Mouse (Mus musculus) ovary, postnatal 36 days (tissue): ENCODE measurements around the gene Pnn.
"Not testable (repeated sequence)": the region's sequence is repeated elsewhere in the genome, so short reads cannot be mapped to it uniquely, and the experiment has no call there.

Source experiments
- DNase-seq: peaks from one replicate; pipeline ENCODE4 v3.0.0; 2022; ENCODE audit warnings: low spot score, mixed read lengths

Pnn gene

DNA sequence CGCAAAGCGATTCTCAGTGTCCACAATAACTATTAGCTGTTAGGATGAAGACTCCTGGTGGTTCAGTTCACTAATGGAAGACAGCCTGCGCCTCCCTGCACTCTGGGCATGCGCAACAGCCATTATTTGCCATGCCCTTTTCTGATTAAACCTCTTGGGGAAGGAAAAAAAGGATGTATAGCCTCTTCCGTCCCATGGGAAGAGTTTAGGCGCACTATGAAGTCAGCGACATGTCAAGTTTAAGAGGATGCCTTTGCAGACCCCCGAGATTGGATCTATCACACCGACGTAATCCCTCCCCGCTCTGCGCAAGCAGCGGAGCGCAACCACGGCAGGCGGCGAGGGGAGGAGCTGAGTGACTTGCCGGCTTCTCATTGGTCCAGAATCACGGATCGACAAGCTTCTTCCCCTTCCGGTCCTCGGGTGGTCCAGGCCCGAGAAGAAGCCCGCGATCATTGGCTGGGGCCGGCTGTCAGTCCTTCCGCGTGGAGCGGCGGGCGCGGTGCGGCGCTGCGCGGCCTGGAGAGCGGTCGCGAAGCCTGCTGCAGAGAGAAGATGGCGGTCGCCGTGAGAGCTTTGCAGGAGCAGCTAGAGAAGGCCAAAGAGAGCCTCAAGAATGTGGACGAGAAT is at the start of gene Pnn:
Gene Pnn, plus strand, starts transcription at position 437 of the 630 bp plus-strand sequence.
- peak; percentile 96 for DNase-seq

DNA sequence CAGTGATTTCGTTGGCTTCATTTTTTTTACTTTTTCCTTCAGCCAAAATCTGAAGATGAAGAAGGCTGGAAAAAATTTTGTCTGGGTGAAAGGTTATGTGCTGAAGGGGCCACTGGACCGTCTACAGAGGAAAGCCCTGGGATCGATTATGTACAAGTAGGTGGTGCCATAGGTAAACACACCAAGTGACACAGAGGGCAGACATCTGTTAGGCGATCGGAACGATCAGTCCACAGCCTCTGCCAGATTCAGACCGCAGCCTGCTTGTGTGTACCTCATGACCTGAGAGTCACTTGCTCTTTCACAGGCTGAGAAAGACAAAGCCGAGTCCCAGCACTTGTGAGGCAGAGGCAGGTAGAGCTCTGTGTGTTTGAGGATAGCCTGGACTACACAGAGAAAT is 48.7 kb upstream of the Pnn start:
- DNase-seq: no peak

DNA sequence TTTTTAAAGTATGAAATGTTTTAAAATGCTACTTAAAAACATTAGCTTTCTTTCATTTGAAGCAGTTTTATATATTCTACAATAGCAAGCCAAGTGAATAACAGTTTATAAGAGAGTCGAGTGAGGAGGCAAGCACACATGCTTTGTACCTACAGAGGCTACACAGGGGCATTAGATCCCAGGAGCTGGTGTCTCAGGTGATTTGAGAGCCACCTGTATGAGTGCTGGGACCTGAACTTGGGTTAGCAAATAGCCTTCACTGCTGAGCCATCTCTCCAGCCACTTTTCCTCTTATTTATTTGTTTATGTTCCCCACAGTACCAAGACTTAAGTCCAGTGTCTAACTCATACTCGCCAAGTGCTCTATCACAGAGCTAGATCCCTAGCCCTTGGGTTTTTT is 46.8 kb upstream of the Pnn start:
- no peak for DNase-seq

DNA sequence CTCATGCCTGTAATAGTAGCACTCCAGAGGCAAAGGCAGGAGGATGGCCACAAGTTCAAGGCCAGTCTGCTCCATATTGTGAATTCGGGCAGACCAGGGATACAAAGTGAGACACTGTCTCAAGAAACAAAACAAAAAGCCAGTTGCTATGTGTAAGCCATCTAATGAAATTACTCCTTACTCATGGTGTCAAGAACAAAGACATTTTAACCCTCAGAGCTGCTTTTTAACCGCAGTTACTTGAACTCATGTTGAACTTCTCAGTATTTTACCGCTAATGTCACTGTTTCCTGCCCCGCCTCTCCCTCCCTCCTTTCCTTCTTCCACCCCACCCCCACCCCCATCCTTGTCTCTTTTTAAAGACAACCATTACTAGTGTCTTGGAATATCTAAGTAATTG is 45.4 kb upstream of the Pnn start:
- no peak for DNase-seq

DNA sequence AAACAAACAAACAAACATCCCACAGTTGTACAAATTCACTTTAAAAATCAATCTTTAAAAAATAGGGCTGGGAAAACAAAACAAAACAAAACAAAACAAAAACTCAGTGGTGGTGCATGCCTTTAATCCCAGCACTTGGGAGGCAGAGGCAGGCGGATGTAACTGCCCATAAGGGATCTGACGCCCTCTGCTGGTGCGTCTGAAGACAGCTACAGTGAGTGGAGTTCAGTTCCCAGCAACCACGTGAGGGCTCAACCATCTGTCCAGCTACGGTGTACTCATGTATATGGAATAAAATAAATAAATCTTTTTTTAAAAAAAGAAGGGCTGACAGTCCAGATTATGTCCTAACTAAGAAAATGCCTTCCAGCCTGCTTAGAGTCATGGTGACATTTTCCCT is 34.6 kb upstream of the Pnn start:
- DNase-seq: no peak

DNA sequence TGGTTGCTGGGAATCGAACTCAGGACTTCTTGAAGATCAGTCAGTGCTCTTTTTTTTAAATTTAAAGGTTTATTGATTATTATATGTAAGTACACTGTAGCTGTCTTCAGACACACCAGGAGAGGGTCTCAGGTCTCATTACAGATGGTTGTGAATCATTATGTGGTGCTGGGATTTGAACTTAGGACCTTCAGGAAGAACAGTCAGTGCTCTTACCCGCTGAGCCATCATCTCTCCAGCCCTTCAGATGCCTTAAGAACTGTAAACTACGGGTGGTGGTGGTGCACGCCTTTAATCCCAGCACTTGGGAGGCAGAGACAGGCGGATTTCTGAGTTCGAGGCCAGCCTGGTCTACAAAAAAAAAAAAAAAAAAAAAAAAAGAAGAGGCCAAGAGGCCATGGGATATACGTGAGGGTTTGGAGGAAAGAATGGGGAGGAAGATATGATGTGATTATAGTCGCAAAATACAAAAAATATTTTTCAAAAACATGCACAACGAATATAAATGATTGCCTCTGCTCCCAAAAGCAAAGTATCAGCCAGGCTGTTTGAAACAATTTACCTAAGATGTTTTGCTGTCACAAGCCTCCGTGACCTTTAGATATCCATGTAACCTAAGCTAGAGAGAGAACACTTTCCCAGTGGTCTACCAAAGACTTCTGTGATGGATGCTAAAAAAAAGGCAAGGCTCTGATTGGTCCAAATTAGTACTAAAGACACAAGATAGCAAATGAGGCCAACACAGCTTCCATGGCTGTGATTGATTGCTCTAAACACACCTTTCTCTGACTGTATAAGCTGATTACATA is 27.3 kb upstream of the Pnn start:
- no peak for DNase-seq

DNA sequence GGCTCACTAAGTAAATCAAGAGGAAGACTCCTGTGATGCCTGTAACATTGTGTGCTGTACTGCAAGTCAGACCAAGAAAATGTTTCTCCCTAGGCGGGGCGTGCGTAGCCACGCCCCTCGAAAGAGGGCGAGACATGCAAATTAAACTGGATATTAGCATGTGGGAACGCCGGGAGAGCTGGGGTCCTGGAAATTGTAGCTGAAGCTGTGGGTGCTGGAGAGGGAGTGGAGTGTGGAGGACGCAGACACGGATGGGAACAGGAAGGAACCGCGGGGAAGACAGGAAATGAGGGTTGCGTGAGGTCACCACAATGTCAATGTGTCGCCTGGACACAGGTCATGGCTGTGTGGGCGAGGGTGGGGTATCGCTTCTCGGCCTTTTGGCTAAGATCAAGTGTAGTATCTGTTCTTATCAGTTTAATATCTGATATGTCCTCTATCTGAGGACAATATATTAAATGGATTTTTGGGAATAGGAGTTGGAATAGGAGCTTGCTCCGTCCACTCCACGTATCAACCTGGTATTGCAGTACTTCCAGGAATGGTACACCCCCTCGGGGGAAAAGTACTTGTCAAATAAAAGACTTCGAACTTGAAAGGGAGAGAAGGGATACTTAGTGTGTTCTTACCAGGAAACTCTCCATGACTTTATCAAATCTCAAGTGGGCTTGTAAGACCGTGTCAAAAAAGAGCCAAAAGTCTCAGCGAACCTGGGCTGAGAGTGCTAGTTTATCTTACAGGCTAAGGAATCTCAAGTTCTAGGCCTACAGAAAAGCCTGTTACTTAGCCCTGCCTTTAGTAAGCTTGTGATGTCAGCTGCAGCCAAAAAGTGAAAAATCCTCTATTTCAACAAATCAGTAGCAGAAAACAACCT is 26.5 kb upstream of the Pnn start:
- DNase-seq: peak; percentile 44

DNA sequence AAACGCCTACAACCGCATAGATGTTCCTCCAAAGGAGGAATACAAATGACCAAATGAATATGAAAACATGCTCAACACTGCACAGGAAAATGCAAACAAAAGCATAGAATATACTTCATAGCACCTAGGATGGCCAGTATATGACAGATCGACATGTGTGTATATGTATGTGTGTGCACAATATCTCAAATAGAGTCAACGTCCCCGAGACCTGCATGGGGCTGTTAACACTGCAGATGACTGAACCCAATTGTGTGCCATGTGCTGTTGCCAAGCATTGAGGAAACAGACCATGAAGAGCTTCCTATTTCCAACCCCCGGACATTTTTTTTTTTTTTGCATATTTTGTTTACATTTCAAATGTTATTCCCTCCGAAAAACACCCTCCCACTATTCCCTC is 25.8 kb upstream of the Pnn start:
- DNase-seq: no peak

DNA sequence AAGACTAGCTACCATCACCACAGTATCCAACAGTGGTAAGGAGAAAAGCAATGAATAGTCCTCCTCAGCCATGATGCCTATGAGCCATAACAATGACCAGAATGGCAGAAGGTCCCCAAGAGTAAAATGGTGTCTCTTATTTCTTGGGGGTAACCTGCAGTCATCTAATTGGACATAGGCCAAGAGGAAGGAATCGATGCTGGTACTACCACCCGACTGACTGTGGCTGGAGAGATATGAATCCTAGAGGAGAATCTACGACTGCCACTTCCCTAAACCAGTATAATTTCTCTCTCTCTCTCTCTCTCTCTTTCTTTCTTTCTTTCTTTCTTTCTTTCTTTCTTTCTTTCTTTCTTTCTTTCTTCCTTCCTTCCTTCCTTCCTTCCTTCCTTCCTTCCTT is 14.2 kb upstream of the Pnn start:
- DNase-seq: no peak

DNA sequence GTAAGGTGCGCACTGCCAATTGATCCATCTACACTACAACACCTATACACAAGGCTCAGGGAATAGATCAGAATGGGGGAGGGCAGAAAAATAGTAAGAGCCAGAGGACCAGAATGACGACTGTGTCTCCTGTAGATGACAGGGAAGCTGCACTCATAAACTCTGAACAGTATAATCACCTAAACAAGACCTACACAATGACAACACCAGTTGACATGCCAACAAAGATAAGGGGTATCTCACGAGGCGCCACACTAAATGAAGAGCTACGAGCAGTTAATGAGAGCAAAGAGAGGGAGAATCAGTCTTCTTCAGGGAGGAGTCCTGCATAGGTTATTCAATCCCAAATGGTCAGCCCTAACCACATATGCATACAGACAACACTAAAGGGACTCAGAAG is 13.5 kb upstream of the Pnn start:
- DNase-seq: no peak

DNA sequence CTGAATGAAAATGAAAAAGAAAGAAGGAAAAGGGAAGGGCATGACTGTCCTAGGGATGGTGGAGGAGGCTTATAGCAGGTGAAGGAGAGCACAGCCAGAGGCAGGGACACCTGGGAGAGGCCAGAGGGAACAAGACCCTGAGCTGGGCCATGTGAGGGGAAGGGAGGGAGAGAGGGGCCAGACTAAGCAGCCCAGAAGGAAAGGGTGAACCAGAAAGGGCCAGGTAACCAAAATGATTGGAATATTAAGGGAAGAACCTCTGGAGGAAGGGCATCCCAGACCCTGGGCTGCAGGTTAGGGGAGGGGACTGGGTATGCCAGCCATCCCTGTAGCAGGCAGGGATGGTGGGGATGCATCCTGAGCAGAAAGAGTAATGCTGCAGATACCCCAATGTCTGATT is 12.7 kb upstream of the Pnn start:
- no peak for DNase-seq

DNA sequence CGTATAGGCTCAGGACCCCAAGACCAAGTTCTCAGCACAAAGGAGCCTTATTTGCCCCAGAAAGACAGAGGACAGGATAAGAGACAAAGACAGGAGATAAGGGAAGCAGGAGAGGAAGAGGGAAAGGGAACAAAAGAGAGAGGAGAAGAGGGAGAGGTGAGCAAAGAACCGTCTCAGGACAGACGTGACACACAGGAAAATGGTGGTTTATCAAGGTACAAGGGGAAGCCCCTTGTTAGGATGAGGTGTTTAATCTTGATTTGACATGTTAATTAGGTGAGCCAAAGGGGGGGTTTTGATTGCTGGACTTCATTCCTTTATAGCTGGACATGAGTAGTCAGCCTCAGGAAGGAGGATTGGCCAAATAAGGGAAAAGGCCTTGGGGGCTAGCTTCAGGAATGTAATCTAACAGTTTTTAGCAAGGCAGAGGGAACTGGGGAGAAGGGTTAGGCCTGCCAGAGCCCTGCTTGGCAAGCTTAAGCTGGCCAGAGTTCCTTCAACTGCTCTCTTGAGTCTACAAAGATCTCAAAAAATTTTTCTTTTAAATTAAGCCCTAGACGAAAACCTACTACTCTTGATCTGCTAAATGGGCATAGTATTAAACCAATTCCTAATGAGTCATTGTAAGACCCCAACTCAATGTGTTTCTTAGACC is 11.4 kb upstream of the Pnn start:
- DNase-seq: peak; percentile 24

DNA sequence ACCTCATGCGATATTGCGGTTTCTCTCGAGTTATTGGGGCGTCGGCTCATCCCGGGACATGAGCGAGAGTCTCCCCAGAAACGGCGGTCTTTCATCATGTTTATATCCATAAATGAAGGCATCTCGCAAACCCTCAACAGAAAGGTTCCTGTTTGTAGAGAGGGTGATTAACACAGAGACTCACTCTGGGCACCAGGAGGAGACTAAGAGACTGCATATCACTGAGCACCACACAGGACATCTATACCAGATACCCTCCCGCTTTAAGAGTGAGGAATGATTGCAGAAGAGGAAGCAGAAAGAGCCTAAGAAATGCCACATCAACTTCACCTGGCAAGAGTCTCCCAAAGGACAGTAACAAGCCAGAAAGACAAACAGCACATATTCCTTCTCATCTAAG is 10.5 kb upstream of the Pnn start:
- DNase-seq: no peak

DNA sequence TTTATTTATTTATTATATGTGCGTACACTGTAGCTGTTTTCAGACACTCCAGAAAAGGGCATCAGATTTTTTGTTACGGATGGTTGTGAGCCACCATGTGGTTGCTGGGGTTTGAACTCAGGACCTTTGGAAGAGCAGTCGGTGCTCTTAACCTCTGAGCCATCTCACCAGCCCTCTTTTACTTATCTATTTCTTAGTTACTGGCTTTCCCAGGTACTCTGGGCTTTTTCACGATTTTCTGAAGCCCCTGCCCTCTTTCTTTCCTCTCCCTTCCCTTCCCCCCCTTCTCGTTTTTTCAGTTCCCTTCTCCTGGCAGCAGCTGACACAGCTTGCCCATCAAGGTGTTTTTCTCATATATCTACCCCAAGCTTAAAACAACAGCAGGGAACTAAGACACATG is 8.4 kb upstream of the Pnn start:
- not testable (repeated sequence) for DNase-seq

DNA sequence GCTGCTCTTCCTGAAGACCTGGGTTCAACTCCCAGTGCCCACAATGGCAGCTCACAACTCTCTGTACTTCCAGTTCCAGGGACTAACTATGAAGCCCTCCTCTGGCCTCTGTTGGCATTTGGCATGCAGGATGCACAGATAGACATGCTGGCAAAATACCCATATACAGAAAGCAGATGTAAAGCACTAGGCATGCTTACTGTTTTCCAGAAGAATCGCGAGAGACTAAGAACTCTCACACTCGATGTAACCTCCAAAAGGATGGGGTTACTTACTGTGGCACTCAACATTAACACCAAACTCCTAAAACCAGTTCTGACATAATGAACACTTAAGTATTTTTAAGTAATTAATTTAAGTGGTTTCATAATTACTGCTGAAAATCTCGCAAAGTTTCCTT is 6.4 kb upstream of the Pnn start:
- no peak for DNase-seq

DNA sequence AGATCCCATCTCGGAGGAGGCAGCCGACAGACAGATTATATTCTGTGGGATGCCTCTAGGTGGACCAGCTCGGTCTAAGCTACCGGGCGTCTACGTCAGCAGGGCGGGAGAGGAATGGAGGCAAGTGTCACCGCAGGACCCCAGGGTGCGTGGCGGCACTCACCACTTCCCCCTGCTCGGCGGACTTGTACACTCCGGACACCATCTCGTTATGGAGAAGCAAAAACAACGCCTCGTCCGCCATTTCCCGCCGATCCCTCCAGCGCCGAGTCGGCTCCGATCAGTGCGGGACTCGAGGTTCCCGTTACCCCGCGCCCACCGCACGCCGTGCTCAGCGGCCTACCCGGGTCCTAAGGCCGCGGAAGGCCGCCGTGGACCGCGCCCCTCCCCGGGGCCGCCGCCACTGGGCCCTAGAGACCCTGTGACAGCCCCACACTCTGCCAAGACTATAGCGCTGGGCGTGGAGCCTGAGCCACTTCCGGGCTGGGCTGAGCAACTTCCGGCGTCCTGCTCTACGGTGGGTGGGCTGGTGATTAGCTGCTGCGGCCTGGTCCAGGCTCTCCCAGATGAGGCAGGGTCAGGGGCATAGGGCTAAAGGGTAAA is 5.6 kb upstream of the Pnn start, which contains the start of gene Trappc6b:
Gene Trappc6b, minus strand, starts transcription at position 480 of the 603 bp plus-strand sequence.
- peak; percentile 78 for DNase-seq

DNA sequence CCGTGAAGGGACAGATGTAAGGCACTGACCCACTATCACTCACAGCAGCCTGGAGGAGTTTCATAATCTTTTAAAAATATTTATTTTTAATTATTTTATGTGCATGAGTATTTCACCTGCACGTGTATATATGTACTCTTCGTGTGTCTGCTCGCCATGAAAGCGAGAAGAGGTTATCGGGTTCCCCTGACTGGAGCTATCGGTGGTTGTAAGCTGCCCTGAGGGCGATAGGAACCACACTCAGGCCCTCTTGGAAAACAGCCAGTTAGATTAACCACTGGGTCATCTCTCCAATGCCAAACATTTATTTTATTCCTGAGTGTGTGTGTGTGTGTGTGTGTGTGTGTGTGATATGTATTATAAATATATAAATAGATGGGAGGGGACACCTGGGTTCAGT is 1.8 kb upstream of the Pnn start:
- no peak for DNase-seq

DNA sequence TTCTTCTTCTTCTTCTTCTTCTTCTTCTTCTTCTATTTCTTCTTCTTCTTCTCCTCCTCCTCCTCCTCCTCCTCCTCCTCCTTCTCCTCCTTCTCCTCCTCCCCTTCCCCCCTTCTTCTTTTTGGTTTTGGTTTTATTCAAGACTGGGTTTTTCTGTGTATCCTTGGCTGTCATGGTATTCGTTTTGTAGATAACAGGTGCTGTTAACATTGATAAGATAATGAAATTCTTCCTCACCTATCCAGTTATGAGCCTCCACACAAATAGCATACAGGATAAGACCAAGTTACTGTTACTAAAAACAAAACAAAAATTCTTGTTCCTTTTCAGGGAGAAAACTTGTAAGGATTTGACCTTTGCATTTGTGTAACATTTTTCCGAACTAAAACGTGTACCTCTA is 908 bp upstream of the Pnn start:
- no peak for DNase-seq

DNA sequence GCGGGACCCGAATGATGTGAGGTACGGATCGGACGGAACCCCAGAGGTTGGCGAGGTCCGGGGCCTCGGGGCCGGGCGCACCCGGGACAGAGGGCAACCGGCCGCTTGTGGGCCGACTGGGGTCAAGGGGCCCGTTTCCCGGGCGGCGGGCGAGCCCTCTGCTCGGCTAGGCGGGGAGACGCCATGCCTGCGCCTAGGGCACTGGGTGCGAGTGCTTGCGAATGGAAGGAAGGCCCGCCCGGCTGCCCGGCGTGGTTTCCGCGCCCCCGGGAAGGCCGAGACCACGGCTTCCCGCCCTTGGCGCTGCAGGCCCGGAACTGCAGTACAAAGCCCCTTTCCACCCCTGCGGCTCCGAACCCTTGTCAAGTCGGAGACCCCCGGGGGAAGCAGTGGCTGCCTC is 411 bp downstream of the Pnn start:
- DNase-seq: no peak

DNA sequence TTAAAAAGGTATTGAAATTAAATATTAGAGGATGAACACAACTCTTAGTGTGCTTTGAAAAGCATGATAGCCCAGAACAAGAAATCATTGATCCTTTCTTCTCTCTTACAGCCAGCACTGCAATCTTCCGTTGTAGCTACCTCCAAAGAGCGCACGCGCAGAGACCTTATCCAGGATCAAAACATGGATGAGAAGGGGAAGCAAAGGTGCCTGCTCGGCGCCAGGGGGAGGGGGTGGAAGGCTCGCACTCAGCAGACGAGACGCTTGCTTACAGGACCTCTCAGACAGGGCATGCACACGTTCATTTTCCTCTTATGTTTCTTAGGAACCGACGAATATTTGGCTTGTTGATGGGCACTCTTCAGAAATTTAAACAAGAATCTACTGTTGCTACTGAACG is 2.1 kb downstream of the Pnn start:
- DNase-seq: no peak

DNA sequence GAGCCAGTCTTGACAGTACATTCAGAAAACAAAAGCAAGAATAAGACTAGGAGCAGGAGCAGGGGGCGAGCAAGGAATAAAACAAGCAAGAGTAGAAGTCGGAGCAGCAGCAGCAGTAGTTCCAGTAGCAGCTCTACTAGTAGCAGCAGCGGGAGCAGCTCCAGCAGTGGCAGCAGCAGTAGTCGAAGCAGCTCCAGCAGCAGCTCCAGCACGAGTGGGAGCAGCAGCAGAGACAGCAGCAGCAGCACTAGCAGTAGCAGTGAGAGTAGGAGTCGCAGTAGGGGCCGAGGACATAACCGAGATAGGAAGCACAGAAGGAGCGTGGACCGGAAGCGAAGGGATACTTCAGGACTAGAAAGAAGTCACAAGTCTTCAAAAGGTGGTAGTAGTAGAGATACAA is 5.6 kb downstream of the Pnn start:
- DNase-seq: no peak

DNA sequence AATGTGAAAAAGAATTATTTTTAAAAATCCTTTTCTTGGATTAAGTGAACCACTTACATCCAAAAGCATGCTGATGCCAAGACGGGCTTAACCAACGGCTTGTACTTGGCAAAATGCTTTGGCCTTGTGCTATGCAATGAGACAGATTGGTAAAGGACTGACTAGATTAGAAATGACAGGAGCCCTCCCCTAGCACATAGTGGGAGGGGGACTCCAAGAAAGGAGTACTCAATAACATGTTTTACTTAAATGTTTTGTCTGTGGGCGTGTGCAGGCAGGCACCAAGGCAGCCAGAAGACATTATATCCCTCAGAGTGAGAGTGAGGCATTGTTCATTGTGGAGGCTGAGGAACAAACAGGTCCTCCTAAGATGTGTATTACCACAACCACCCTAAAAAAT is 7.4 kb downstream of the Pnn start:
- DNase-seq: no peak
